Mouse (Mus musculus): ENCODE data around the gene Th. TPM values are rescaled to one million over a fixed set of nuclear protein-coding genes. Genes with fewer than 3 reads are reported as not detected.

The Th gene
- 8.0 and 9.9 TPM in 2 replicates for polyA plus RNA-seq (2015; fragmentation: Nextera tagmentation; extraction: Ambion mirVana)

- no peaks in the 10 kb centered on the region for H3K27me3 ChIP-seq
- WGBS = 86% methylated on average over 3 of the region's 3 CpGs
- no peak within 1 kb of the TSS for H3K4me3 ChIP-seq
- no peaks in the 10 kb centered on the region for H3K4me1 ChIP-seq
- no peaks in the 10 kb centered on the region for H3K9me3 ChIP-seq (replicated peaks)
- no peak within 1 kb of the TSS for H3K9ac ChIP-seq
- H3K27ac ChIP-seq = no peak within 1 kb of the TSS
- ATAC-seq = no peak
- no peaks in the 10 kb centered on the region for H3K36me3 ChIP-seq (ENCODE audit: poor library complexity, severe bottlenecking)
- H3K4me2 ChIP-seq = no peak within 1 kb of the TSS
Measured at GRCm38 (mm10) chr7:142931028-142931427, at the start of gene Th. TSS of gene Th (minus strand) at chr7:142931128.

- H3K4me3 ChIP-seq = peak within 1 kb of the TSS; percentile 45
- H3K9me3 ChIP-seq (replicated peaks) = no peaks in the 10 kb centered on the region
- H3K4me1 ChIP-seq = peaks cover 28% of the 10 kb centered on the region
- H3K27me3 ChIP-seq = peaks cover 85% of the 10 kb centered on the region
- H3K4me2 ChIP-seq = peak within 1 kb of the TSS; percentile 88
- H3K36me3 ChIP-seq (ENCODE audit: poor library complexity, severe bottlenecking) = no peaks in the 10 kb centered on the region
- H3K27ac ChIP-seq = no peak within 1 kb of the TSS
- peak within 1 kb of the TSS; percentile 48; the same call in 1 of the 2 replicates for H3K9ac ChIP-seq
- 1% methylated on average over 50 of the region's 51 CpGs for WGBS
- peak; percentile 65 for ATAC-seq
Measured at GRCm38 (mm10) chr7:142968809-142969511, 38.0 kb upstream of the Th start, which contains the start of gene Ascl2. TSS of gene Ascl2 (minus strand) at chr7:142969264.

GRCm38 (mm10) chr7:142967884-142968808, 37.2 kb upstream of the Th start:
- H3K4me2 ChIP-seq = peak overlapping the region; percentile 88
- WGBS = under 1% methylated on average over 90 of the region's 90 CpGs
- H3K27me3 ChIP-seq = peaks cover 85% of the 10 kb centered on the region
- H3K36me3 ChIP-seq (ENCODE audit: poor library complexity, severe bottlenecking) = no peaks in the 10 kb centered on the region
- H3K27ac ChIP-seq = no peak overlapping the region
- H3K9ac ChIP-seq = peak overlapping the region; percentile 48; the same call in 1 of the 2 replicates
- H3K4me1 ChIP-seq = peaks cover 31% of the 10 kb centered on the region
- H3K4me3 ChIP-seq = peak overlapping the region; percentile 45
- H3K9me3 ChIP-seq (replicated peaks) = no peaks in the 10 kb centered on the region
- peak; percentile 85 for ATAC-seq

GRCm38 (mm10) chr7:142967414-142967883, 36.5 kb upstream of the Th start:
- Histone ChIP-seq H3K4me2 (peak overlapping the region; percentile 88), H3K9me3 (replicated peaks) (no peaks in the 10 kb centered on the region), H3K36me3 (ENCODE audit: poor library complexity, severe bottlenecking) (no peaks in the 10 kb centered on the region), H3K4me1 (peaks cover 31% of the 10 kb centered on the region), H3K27ac (no peak overlapping the region), H3K9ac (peak overlapping the region; percentile 48; the same call in 1 of the 2 replicates), H3K4me3 (peak overlapping the region; percentile 45), H3K27me3 (peaks cover 83% of the 10 kb centered on the region)
- peak; percentile 43; the same call in 1 of the 2 replicates for ATAC-seq
- under 1% methylated on average over 36 of the region's 36 CpGs for WGBS

DNA sequence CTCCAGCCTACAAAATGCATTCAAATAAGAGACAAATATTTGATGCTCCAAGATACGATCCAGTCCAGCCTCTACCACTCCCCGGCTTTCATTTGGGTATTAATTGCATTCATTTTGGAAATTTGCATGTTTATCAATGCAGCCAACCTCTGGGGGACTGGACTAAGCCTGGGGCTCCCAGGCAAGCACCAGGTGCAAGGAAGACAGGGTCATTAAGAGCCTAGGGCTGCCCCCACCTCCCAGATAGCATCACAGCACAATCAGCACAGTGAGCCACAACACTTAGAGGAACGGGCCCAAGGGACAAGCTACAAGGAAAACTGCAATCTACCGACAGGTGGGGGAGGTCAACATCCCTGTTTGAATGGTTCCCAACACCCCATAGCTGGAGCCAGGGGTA, 28.8 kb upstream of the Th start:
- Histone ChIP-seq H3K36me3 (ENCODE audit: poor library complexity, severe bottlenecking) (no peaks in the 10 kb centered on the region), H3K9me3 (replicated peaks) (no peaks in the 10 kb centered on the region), H3K4me3 (no peak overlapping the region), H3K27me3 (peaks cover 7% of the 10 kb centered on the region), H3K27ac (no peak overlapping the region), H3K4me1 (peaks cover 6% of the 10 kb centered on the region; the same call in 1 of the 2 replicates), H3K9ac (no peak overlapping the region), H3K4me2 (no peak overlapping the region)
- no peak for ATAC-seq
- WGBS = 74% methylated on average over 4 of the region's 4 CpGs

- H3K27me3 ChIP-seq = no peaks in the 10 kb centered on the region
- peaks cover 2% of the 10 kb centered on the region; the same call in 1 of the 2 replicates for H3K4me1 ChIP-seq
- H3K4me2 ChIP-seq = no peak overlapping the region
- H3K27ac ChIP-seq = no peak overlapping the region
- no peak for ATAC-seq
- H3K9me3 ChIP-seq (replicated peaks) = no peaks in the 10 kb centered on the region
- H3K4me3 ChIP-seq = no peak overlapping the region
- no peak overlapping the region for H3K9ac ChIP-seq
- 88% methylated on average over 1 of the region's 1 CpGs for WGBS
- H3K36me3 ChIP-seq (ENCODE audit: poor library complexity, severe bottlenecking) = no peaks in the 10 kb centered on the region
Measured at GRCm38 (mm10) chr7:142958817-142959216, 27.9 kb upstream of the Th start.

DNA sequence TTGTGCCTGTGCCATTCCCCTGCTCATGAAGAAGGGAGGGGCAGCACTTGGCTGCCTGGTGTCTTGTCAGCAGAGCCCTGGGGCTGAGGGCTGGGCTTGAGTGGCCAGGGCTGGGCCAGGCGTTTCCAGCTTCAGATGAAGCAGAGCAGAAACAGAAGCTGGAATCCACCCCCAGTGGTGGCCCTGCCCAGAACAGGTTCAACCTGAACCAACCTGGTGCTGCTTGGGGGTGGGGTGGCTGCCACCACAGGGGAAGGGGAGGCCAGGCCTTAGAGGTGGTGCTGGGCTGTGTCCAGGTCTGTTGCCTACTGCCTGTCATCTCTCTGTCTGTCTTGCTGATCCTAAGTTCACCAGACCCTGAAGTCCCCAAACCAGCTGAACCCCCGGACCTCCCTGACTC, 25.1 kb upstream of the Th start:
- no peaks in the 10 kb centered on the region for H3K9me3 ChIP-seq (replicated peaks)
- H3K36me3 ChIP-seq (ENCODE audit: poor library complexity, severe bottlenecking) = no peaks in the 10 kb centered on the region
- no peak overlapping the region for H3K9ac ChIP-seq
- 89% methylated on average over 2 of the region's 2 CpGs for WGBS
- no peak for ATAC-seq
- no peak overlapping the region for H3K4me2 ChIP-seq
- H3K27me3 ChIP-seq = no peaks in the 10 kb centered on the region
- no peak overlapping the region for H3K4me3 ChIP-seq
- no peak overlapping the region for H3K27ac ChIP-seq
- H3K4me1 ChIP-seq = no peaks in the 10 kb centered on the region

DNA sequence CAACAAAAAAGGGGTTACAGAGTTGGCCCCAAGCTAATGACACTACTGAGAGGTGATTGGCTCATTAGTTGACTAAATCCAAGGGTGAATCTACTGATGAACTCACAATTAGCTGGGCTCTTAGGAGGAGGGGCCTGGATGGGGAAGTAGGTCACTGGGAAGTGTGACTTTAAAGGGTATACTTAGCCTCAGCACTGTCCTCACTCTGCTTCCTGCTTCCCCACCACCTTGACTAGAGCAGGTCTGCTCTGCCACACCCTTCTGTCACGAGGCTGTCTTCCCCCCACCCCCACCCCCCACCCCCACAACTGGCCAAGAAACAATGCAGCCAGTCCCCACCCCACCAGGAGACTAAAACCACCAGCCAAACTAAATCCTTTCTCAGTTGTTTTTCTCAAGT, 18.6 kb upstream of the Th start:
- Histone ChIP-seq H3K9ac (no peak overlapping the region), H3K27ac (no peak overlapping the region), H3K36me3 (ENCODE audit: poor library complexity, severe bottlenecking) (no peaks in the 10 kb centered on the region), H3K4me1 (no peaks in the 10 kb centered on the region), H3K27me3 (no peaks in the 10 kb centered on the region), H3K4me2 (no peak overlapping the region), H3K9me3 (replicated peaks) (no peaks in the 10 kb centered on the region), H3K4me3 (no peak overlapping the region)
- WGBS = 11% methylated on average over 1 of the region's 1 CpGs
- ATAC-seq = no peak

GRCm38 (mm10) chr7:142937631-142938030, 6.7 kb upstream of the Th start:
- no peaks in the 10 kb centered on the region for H3K27me3 ChIP-seq
- no peak overlapping the region for H3K4me3 ChIP-seq
- no peaks in the 10 kb centered on the region for H3K36me3 ChIP-seq (ENCODE audit: poor library complexity, severe bottlenecking)
- H3K4me2 ChIP-seq = no peak overlapping the region
- no peak overlapping the region for H3K27ac ChIP-seq
- no peak overlapping the region for H3K9ac ChIP-seq
- no peaks in the 10 kb centered on the region for H3K9me3 ChIP-seq (replicated peaks)
- no peaks in the 10 kb centered on the region for H3K4me1 ChIP-seq
- no peak for ATAC-seq

DNA sequence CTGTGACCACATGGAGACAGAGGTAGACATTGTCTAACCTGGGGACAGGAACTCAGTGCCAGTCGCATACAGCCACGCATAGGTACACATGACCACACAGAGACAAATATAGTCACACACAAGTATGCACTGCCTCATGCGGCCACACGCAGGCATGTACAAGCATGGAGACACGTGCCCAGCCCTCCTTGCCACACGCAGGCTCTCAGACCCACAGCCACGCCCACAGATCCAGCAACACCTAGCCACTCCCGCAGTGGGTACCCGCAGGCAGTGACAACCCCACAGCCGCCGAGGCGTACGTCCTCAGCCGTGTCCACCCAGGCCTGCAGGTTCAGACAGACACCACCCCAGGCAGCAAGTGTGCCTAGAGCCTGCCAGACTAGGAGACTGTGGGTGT, 4.8 kb upstream of the Th start:
- Histone ChIP-seq H3K36me3 (ENCODE audit: poor library complexity, severe bottlenecking) (no peaks in the 10 kb centered on the region), H3K9me3 (replicated peaks) (no peaks in the 10 kb centered on the region), H3K27ac (no peak overlapping the region), H3K27me3 (no peaks in the 10 kb centered on the region), H3K4me2 (no peak overlapping the region), H3K4me3 (no peak overlapping the region), H3K4me1 (no peaks in the 10 kb centered on the region), H3K9ac (no peak overlapping the region)
- WGBS = 91% methylated on average over 14 of the region's 14 CpGs
- ATAC-seq = no peak

DNA sequence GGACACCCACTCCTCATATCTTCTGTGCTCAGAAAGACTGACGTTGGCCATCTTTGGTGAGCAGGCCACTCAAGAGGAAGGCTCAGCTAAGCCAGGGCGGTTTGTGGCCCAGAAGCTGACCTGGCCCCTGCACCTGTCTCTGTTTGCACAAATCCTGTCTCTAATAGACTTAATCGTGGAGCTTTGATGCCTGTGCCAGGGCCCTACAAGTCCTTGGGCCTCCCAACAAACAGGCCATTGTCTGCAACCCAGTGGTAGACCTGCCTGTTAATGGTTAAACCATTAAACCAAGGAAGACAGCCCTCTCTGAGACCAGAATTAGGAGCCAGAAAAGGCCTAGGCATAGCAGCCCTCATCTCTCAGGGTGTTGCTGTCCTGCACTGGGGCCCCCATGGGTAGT, 1.5 kb upstream of the Th start:
- WGBS = 72% methylated on average over 3 of the region's 3 CpGs
- H3K27ac ChIP-seq = no peak overlapping the region
- H3K4me2 ChIP-seq = no peak overlapping the region
- no peaks in the 10 kb centered on the region for H3K9me3 ChIP-seq (replicated peaks)
- H3K4me1 ChIP-seq = no peaks in the 10 kb centered on the region
- ATAC-seq = no peak
- H3K4me3 ChIP-seq = no peak overlapping the region
- H3K36me3 ChIP-seq (ENCODE audit: poor library complexity, severe bottlenecking) = no peaks in the 10 kb centered on the region
- H3K9ac ChIP-seq = no peak overlapping the region
- H3K27me3 ChIP-seq = no peaks in the 10 kb centered on the region

GRCm38 (mm10) chr7:142929516-142929915, 1.4 kb downstream of the Th start:
- H3K9ac ChIP-seq = no peak overlapping the region
- 90% methylated on average over 2 of the region's 2 CpGs for WGBS

More at GRCm38 (mm10) chr7:142929516-142929915, 1.4 kb downstream of the Th start:
- H3K4me1 ChIP-seq = no peaks in the 10 kb centered on the region
- no peak overlapping the region for H3K4me3 ChIP-seq
- ATAC-seq = no peak
- no peak overlapping the region for H3K27ac ChIP-seq
- no peaks in the 10 kb centered on the region for H3K9me3 ChIP-seq (replicated peaks)
- H3K4me2 ChIP-seq = no peak overlapping the region
- H3K36me3 ChIP-seq (ENCODE audit: poor library complexity, severe bottlenecking) = no peaks in the 10 kb centered on the region
- H3K27me3 ChIP-seq = no peaks in the 10 kb centered on the region

All from forebrain, embryonic 13.5 days (tissue).